Mouse (Mus musculus): ENCODE data around the gene Stmn1. TPM values are rescaled to one million over a fixed set of nuclear protein-coding genes. Genes with fewer than 3 reads are reported as not detected.
A peak's percentile ranks its signal among the peaks of the same experiment; 100 is the strongest.

Stmn1 gene
- total RNA-seq, 2 experiments from 2014 or later: 46.2 to 53.5 TPM

GRCm38 (mm10) chr4:134514309-134514930 lies 46.3 kb downstream of the Stmn1 start:
- peak in 1 of 2 experiments; percentile 36 for DNase-seq

DNA sequence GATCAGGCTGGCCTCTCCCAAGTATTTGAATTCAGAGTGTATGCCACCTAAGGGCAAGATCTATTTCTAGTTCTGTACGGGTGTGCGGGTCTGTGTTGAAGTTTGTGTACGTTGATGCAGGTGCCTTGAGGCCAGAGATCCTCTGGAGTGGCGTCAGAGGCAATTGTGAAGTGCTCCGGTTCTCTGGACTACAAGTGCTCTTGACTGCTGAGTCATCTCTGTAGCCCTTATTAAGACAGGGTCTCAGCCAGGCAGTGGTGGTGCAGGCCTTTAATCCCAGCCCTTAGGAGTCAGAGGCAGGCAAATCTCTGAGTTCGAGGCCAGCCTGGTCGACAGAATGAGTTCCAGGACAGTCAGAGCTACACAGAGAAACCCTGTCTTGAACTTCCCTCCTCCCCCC lies 47.5 kb downstream of the Stmn1 start:
- DNase-seq: no peak

GRCm38 (mm10) chr4:134516981-134517380 lies 48.9 kb downstream of the Stmn1 start:
- peak; percentile 77 to 84 for DNase-seq

DNA sequence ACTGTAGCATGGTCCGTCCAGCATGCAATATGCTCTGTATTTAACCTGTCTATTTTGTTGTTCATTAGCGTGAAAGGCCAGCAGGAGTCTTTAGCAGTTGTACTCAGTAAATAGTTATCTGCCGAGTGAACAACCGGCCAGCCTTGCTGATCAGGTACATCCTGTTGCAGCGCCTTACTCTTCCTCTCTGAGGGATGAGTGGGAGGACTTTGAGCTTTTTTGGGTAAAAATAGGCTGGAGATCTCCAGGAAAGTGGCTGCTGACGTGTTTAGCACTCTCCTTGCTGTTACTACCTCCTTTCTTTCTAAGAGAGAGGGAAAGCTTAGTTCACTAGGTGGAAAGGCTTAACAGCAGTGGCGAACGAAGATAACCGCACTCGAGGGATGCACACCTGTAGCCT lies 49.6 kb downstream of the Stmn1 start:
- DNase-seq: no peak

DNA sequence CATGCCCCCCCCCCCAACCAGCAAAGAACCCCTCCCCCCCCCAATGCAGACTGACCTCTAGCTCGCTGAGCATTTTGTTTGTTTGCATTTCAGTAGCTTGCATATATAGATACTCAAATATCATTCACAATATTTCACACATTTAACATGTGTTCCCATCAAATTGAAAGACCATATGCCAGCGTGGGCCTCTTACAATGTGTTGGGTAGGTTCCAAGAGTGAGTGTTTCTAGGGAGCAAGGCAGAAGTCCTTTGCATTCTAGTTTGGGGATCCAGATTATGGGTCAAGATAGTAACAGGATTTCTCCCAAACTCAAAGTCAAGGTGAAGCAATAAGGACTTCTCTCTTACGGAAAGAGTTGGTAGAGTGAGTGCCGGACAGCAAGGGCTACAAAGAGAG lies 50.4 kb downstream of the Stmn1 start:
- no peak for DNase-seq

DNA sequence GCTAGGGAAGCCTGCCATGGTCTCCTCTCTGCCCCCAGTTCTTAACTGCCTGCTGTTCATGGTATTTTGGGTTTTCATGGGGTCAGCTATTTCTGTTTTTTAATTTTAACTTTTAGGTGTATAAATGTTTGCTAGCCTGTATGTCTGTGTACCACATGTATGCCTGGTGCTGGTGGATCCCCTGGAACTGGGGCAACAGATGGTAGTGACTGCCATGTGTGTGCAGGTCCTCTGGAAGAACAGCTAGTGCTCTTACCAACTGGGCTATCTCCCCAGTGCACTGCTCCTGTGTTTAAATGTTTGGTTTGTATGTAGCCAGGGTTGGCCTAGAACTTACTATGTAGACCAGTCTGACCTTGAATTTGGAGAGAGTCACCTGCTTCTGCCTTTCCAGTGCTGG lies 51.2 kb downstream of the Stmn1 start:
- DNase-seq: no peak

Small RNA genes lying within 50 kb of the gene (microRNA-seq; reads per million reads assigned to microRNA genes)
- 3.5 reads per million, percentile 9 among the genes with 10 or more reads in this experiment for gene Gm23634

Other genes with a start within 250 kb of the Stmn1 start
- gene Catsper4, start 240.9 kb upstream of the Stmn1 start, total RNA-seq (2021): not detected
- gene Cnksr1, start 229.9 kb upstream of the Stmn1 start, total RNA-seq (2021): under 1 TPM; 0.23 to 0.40 TPM
- not detected for gene E130218I03Rik, start 224.7 kb upstream of the Stmn1 start, total RNA-seq (2021)
- 10 to 100 TPM in 1 of 2 experiments, 1 to 10 TPM in 1; 9.6 to 12.9 TPM for gene Zfp593, start 222.7 kb upstream of the Stmn1 start, total RNA-seq (2021)
- gene Gm30191, start 221.4 kb upstream of the Stmn1 start, total RNA-seq (2021): not detected
- gene Grrp1, start 214.2 kb upstream of the Stmn1 start, total RNA-seq (2021): 10 to 100 TPM in 1 of 2 experiments, 1 to 10 TPM in 1; 6.0 to 11.6 TPM
- 10 to 100 TPM; 18.2 to 19.0 TPM for gene Pdik1l, start 180.4 kb upstream of the Stmn1 start, total RNA-seq (2021)
- gene Trim63, start 153.2 kb upstream of the Stmn1 start, total RNA-seq (2021): not detected
- 10 to 100 TPM; 21.6 to 41.1 TPM for gene Slc30a2, start 125.1 kb upstream of the Stmn1 start, total RNA-seq (2021)
- 1 to 10 TPM; 1.7 to 2.3 TPM for gene Extl1, start 84.5 kb upstream of the Stmn1 start, total RNA-seq (2021)
- 10 to 100 TPM; 14.7 to 16.0 TPM for gene Pafah2, start 72.0 kb upstream of the Stmn1 start, total RNA-seq (2021)
- gene Paqr7, start 28.4 kb downstream of the Stmn1 start, total RNA-seq (2021): 10 to 100 TPM; 38.7 to 56.9 TPM
- 1 to 10 TPM; 1.7 to 2.5 TPM for gene Aunip, start 42.7 kb downstream of the Stmn1 start, total RNA-seq (2021)
- 100 to 1,000 TPM; 128 to 136 TPM for gene Mtfr1l, start 67.1 kb downstream of the Stmn1 start, total RNA-seq (2021)
- gene Selenon, start 83.8 kb downstream of the Stmn1 start, total RNA-seq (2021): 10 to 100 TPM; 28.8 to 36.9 TPM
- 10 to 100 TPM; 18.5 to 24.7 TPM for gene Man1c1, start 236.0 kb downstream of the Stmn1 start, total RNA-seq (2021)

Measured in adrenal gland, postnatal 36 days (tissue).